Mouse (Mus musculus): Measurements from ENCODE around the gene Slc39a9. TPM values are rescaled to one million over a fixed set of nuclear protein-coding genes. Genes with fewer than 3 reads are reported as not detected.

Slc39a9 gene
- polyA plus RNA-seq, 1 experiment = 80.9 TPM

GRCm38 (mm10) chr12:80653951-80654658 is 10.4 kb downstream of the Slc39a9 start:
- WGBS = 31% methylated on average over 7 of the region's 7 CpGs
- Histone ChIP-seq H3K36me3 (ENCODE audit: control insufficient read depth, insufficient read depth, low read length) (0 out of 2 replicates have a peak, but pooled peaks cover 2% of the 10 kb centered on the region), H3K27me3 (ENCODE audit: control insufficient read depth, insufficient read depth, low read length) (no peaks in the 10 kb centered on the region), H3K4me3 (ENCODE audit: low read depth, low read length) (peak overlapping the region; percentile 8; the same call in 1 of the 2 replicates), H3K4me1 (ENCODE audit: control insufficient read depth, insufficient read depth, insufficient read length, low read length) (peaks cover 18% of the 10 kb centered on the region), H3K27ac (ENCODE audit: insufficient read depth, low read depth, low read length) (peak overlapping the region; percentile 25; the same call in 1 of the 2 replicates)
- TF ChIP-seq CTCF (IDR thresholded peaks at IDR 0.05; ENCODE audit: extremely low read depth, insufficient read length, insufficient replicate concordance, low read depth, low read length) = no peak
- TF ChIP-seq POLR2A (IDR thresholded peaks at IDR 0.05; ENCODE audit: low read depth, low read length) = no peak

- no peak overlapping the region for H3K27ac ChIP-seq (ENCODE audit: insufficient read depth, low read depth, low read length)
- no peak overlapping the region for H3K4me3 ChIP-seq (ENCODE audit: low read depth, low read length)
- H3K4me1 ChIP-seq (ENCODE audit: control insufficient read depth, insufficient read depth, insufficient read length, low read length) = peaks cover 15% of the 10 kb centered on the region
- TF ChIP-seq CTCF (IDR thresholded peaks at IDR 0.05; ENCODE audit: extremely low read depth, insufficient read length, insufficient replicate concordance, low read depth, low read length) = no peak
- no peak for TF ChIP-seq POLR2A (IDR thresholded peaks at IDR 0.05; ENCODE audit: low read depth, low read length)
- 27% methylated on average over 3 of the region's 3 CpGs for WGBS
- no peaks in the 10 kb centered on the region for H3K27me3 ChIP-seq (ENCODE audit: control insufficient read depth, insufficient read depth, low read length)
- H3K36me3 ChIP-seq (ENCODE audit: control insufficient read depth, insufficient read depth, low read length) = 0 out of 2 replicates have a peak, but pooled peaks cover 2% of the 10 kb centered on the region
Observed at GRCm38 (mm10) chr12:80654659-80655025, 11.0 kb downstream of the Slc39a9 start.

DNA sequence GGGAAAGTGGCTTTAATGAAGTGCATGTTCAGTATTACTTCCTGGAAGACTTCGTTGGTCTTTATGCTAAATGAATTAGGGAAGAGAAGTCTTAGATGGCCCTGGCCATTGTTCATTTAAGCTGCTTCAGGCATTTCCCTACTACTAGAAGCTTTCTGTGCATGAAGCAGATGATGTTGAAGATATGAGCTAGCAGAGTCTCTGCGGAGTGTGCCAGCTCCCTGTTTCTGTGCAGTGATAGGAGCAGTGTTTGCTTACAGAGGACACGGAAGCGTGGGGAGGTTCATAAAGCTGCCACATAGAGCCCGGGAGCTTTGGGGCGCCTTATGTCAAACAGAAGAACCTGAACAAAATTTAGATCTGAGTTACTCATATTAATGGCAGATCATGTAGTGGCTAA is 15.0 kb downstream of the Slc39a9 start:
- no peak overlapping the region for H3K27ac ChIP-seq (ENCODE audit: insufficient read depth, low read depth, low read length)
- TF ChIP-seq CTCF (IDR thresholded peaks at IDR 0.05; ENCODE audit: extremely low read depth, insufficient read length, insufficient replicate concordance, low read depth, low read length) = no peak
- TF ChIP-seq POLR2A (IDR thresholded peaks at IDR 0.05; ENCODE audit: low read depth, low read length) = no peak
- 53% methylated on average over 6 of the region's 6 CpGs for WGBS
- peaks cover 12% of the 10 kb centered on the region for H3K4me1 ChIP-seq (ENCODE audit: control insufficient read depth, insufficient read depth, insufficient read length, low read length)
- no peaks in the 10 kb centered on the region for H3K27me3 ChIP-seq (ENCODE audit: control insufficient read depth, insufficient read depth, low read length)
- peaks cover 9% of the 10 kb centered on the region for H3K36me3 ChIP-seq (ENCODE audit: control insufficient read depth, insufficient read depth, low read length)
- H3K4me3 ChIP-seq (ENCODE audit: low read depth, low read length) = no peak overlapping the region

GRCm38 (mm10) chr12:80662322-80662721 is 18.6 kb downstream of the Slc39a9 start:
- no peaks in the 10 kb centered on the region for H3K27me3 ChIP-seq (ENCODE audit: control insufficient read depth, insufficient read depth, low read length)
- H3K4me1 ChIP-seq (ENCODE audit: control insufficient read depth, insufficient read depth, insufficient read length, low read length) = peaks cover 3% of the 10 kb centered on the region; the same call in 1 of the 2 replicates
- no peak for TF ChIP-seq POLR2A (IDR thresholded peaks at IDR 0.05; ENCODE audit: low read depth, low read length)
- no peak for TF ChIP-seq CTCF (IDR thresholded peaks at IDR 0.05; ENCODE audit: extremely low read depth, insufficient read length, insufficient replicate concordance, low read depth, low read length)
- no peak overlapping the region for H3K4me3 ChIP-seq (ENCODE audit: low read depth, low read length)
- H3K36me3 ChIP-seq (ENCODE audit: control insufficient read depth, insufficient read depth, low read length) = peaks cover 30% of the 10 kb centered on the region
- 87% methylated on average over 10 of the region's 10 CpGs for WGBS
- H3K27ac ChIP-seq (ENCODE audit: insufficient read depth, low read depth, low read length) = no peak overlapping the region

- Histone ChIP-seq H3K4me3 (ENCODE audit: low read depth, low read length) (no peak overlapping the region), H3K27ac (ENCODE audit: insufficient read depth, low read depth, low read length) (no peak overlapping the region), H3K36me3 (ENCODE audit: control insufficient read depth, insufficient read depth, low read length) (peaks cover 40% of the 10 kb centered on the region), H3K27me3 (ENCODE audit: control insufficient read depth, insufficient read depth, low read length) (no peaks in the 10 kb centered on the region), H3K4me1 (ENCODE audit: control insufficient read depth, insufficient read depth, insufficient read length, low read length) (peaks cover 3% of the 10 kb centered on the region; the same call in 1 of the 2 replicates)
- 50% methylated on average over 2 of the region's 2 CpGs for WGBS
- TF ChIP-seq POLR2A (IDR thresholded peaks at IDR 0.05; ENCODE audit: low read depth, low read length) = no peak
- no peak for TF ChIP-seq CTCF (IDR thresholded peaks at IDR 0.05; ENCODE audit: extremely low read depth, insufficient read length, insufficient replicate concordance, low read depth, low read length)
Observed at GRCm38 (mm10) chr12:80663935-80664334, 20.3 kb downstream of the Slc39a9 start.

DNA sequence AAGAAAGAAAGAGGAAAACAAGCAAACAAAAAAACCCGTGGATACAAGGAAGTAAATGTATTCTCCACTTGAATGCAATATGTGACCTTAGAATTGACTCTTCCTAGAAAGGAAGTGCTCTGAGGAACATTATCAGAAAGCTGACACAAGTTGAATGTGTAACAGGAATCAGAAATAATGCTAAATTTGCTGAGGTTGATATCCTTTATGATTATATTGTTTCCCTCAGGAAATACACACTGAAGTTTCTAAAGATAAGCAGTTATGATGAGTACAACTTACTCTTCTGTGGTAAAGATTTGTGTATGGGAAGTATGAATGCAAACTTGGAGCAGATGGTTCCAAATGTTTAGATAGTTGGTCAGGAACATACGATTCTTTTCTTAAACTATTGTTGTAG is 24.7 kb downstream of the Slc39a9 start:
- no peaks in the 10 kb centered on the region for H3K27me3 ChIP-seq (ENCODE audit: control insufficient read depth, insufficient read depth, low read length)
- H3K27ac ChIP-seq (ENCODE audit: insufficient read depth, low read depth, low read length) = no peak overlapping the region
- no peaks in the 10 kb centered on the region for H3K4me1 ChIP-seq (ENCODE audit: control insufficient read depth, insufficient read depth, insufficient read length, low read length)
- 57% methylated on average over 2 of the region's 2 CpGs for WGBS
- no peak overlapping the region for H3K4me3 ChIP-seq (ENCODE audit: low read depth, low read length)
- H3K36me3 ChIP-seq (ENCODE audit: control insufficient read depth, insufficient read depth, low read length) = peaks cover 39% of the 10 kb centered on the region
- TF ChIP-seq CTCF (IDR thresholded peaks at IDR 0.05; ENCODE audit: extremely low read depth, insufficient read length, insufficient replicate concordance, low read depth, low read length) = no peak
- TF ChIP-seq POLR2A (IDR thresholded peaks at IDR 0.05; ENCODE audit: low read depth, low read length) = no peak

GRCm38 (mm10) chr12:80673170-80673569 is 29.5 kb downstream of the Slc39a9 start:
- 5% methylated on average over 3 of the region's 3 CpGs for WGBS
- no peak overlapping the region for H3K4me3 ChIP-seq (ENCODE audit: low read depth, low read length)
- H3K36me3 ChIP-seq (ENCODE audit: control insufficient read depth, insufficient read depth, low read length) = peaks cover 49% of the 10 kb centered on the region
- TF ChIP-seq POLR2A (IDR thresholded peaks at IDR 0.05; ENCODE audit: low read depth, low read length) = no peak
- peak; percentile 64; the same call in 1 of the 2 replicates for TF ChIP-seq CTCF (IDR thresholded peaks at IDR 0.05; ENCODE audit: extremely low read depth, insufficient read length, insufficient replicate concordance, low read depth, low read length)
- no peaks in the 10 kb centered on the region for H3K4me1 ChIP-seq (ENCODE audit: control insufficient read depth, insufficient read depth, insufficient read length, low read length)
- H3K27ac ChIP-seq (ENCODE audit: insufficient read depth, low read depth, low read length) = no peak overlapping the region
- no peaks in the 10 kb centered on the region for H3K27me3 ChIP-seq (ENCODE audit: control insufficient read depth, insufficient read depth, low read length)

Data from small intestine, adult 2 months (tissue).